Mouse (Mus musculus) right cerebral cortex, postnatal 10 days (tissue): Measurements from ENCODE around the gene Mapk14.

Experiments
- DNase-seq, 2 experiments: peaks; one replicate each; pipeline ENCODE4 v3.0.0; 2021; ENCODE audit warnings: low spot score in 2 of 2

Mapk14 gene

DNA sequence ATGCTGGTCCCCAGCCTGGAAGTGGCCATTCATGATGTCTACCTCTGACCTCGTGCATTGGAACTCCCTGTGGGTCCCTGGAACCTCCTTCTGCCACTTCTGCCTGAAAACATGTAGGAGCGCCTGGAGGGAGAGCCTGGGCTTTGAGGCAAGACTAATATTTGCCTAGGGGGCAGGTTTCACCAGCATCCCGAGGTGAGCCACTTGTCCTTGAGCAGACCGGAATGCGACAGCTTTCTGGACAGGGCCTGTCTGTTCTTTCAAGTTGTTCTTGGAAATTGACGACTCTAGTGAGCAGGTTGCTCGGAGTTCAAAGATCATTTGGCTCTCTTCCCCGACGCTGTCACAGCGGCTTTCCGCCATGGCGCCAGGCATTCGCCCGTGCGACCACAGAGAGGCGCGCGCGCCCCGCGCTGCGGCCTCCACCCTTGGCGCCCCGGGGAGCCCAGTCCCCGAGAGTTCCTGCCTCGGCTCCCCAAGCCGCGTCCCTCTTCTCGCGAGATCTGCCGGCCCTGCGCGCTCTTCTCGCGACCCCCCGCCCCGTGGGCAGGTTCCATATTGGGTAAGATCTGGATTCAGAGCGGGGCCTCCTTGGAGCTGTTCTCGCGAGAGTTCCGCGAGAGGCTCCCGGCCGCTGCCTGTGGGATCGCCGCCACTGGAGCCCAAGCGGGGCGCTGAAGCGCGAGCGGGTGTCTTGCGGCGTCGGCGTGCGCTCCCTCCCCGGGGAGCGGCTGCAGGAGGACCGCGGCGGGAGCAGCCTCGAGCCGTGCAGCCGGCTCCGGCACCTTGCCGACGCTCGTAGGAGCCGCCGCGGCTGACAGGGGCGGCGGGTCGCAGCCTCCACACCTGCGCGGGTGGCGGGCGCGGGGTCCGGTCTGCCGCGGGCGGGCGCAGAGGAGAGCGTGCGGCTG, at the start of gene Mapk14:
Gene Mapk14 (plus strand): TSS at position 554 of the 911 bp plus-strand sequence.
- DNase-seq, result peak; percentile 99 to 100

DNA sequence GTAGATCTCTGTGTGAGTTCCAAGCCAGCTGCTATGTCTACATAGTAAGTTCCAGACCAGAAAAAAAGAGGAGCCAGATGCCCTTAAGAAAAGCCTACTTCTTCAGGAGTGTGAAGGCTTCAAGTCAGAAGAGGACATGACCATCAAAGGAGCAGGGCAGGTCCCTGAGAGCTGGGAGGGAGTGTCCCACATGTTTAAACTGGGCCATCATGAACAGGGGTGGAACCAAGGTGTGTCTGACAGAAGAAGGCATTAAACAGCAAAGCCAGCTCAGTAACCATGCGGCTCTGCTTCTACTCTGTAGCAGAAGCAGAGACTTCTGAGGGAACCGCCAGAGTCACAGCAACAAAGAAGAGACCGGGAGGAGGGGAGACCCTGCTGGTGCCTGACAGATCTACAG, 47.4 kb upstream of the Mapk14 start:
- no peak for DNase-seq

DNA sequence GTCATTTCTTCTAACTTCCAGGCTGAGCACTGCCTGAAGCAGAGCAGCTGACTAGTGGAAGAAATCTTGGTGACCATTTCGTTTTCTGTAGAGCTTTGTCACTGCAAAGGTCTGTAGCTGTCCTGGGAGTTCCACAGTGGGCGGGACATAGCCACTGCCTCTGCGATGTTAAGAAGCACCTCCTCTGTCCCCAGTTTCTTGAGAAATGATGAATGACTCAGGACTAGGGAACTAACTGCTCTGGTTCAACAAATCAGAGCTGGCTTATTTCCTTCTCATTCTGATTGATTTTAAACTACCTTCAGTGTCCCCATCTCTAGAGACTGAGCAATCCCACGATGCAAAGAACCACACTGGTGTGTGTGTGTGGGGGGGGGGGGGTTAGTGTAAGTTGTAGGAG, 47.0 kb upstream of the Mapk14 start:
- no peak for DNase-seq

DNA sequence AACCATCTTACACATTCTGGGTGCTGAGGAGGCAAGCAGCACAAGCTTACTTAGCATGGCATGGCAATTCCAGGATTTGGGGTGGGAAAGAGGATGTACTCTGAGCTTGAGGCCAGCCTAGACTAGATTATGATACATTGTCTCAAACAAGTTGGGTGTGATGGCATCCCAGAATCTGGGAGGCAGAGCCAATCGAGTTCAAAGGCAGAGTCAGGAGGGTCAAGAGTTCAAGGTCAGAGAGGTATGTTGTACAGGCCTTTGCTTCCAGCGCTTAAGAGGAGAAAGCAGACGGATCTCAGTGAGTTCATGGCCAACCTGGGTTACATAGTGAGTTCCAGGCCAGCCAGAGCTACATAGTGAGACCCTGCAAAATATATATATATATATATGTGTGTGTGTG, 44.9 kb upstream of the Mapk14 start:
- no peak for DNase-seq

DNA sequence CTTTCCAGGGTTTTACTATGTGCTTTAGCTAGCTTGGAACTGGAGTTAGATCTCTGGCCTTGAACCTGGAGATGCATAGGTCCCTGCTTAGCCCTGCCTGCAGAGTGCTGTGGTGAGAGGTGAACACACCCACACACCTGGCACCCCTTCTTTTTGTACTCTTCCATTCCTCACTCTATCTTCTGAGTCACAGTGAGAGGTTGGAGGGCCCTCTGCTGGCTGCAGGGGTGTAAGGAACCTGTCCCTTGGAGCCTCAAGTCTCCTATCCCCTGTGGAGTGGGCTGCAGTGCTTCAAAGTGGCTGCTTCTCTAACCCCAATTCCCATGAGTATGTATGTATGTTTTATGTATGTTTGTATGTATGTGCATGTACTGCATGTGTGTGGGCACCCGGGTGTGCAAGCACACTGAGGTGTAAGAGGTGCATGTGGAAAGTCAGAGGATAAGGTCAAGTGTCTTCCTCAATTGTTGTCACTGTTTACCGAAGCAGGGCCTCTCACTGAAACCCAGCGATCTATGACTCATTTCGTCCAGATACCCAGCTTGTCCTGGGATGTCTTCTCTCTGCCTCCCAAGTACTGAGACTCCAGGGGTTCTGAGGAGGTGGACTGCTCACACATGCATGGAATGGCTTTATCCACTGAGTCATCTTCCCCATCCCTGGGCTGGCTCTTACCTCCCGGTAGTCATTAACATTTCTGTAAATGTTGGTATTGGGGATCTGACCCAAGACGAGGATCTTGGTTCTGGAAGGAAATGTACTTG, 42.3 kb upstream of the Mapk14 start:
- peak; percentile 53 to 67 for DNase-seq

DNA sequence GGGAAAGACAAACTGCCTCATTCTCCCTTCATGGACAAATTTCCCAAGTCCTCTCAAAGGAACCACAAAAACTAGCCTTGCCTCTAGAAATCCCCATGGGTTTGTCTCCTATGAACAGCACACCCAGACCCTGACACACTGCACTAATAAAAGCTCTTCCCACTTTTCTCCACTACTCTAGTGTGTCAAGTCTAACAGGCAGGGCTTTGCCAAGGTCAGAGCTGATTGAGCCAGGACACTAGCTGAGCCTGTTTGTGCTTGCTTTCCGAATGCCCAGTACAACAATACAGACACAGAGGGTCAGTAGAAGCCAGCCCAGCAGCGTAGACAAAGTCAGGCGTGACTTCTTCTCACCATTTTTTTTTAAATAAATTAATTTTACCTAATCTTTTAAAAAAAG, 40.9 kb upstream of the Mapk14 start:
- DNase-seq, result no peak

DNA sequence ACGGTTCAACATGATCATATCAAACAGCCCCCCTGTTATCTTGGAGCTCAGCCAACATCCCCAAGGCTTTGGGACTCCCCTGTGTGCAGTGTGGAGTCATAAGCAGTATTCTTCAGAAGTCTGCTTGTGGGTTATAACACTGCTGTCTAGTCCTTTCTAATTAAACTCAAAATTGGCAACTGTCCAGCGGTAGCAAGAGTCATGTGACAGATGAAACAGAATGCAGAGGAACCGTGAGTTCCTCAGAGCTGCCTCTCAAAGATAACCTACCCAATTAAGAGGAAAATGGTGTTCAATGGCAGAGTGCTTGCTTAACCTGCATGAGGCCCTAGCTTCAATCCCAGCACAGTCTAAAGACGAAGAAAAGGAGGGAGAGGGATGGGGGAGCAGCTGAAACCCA, 33.2 kb upstream of the Mapk14 start:
- DNase-seq, result peak in 1 of 2 experiments; percentile 42

DNA sequence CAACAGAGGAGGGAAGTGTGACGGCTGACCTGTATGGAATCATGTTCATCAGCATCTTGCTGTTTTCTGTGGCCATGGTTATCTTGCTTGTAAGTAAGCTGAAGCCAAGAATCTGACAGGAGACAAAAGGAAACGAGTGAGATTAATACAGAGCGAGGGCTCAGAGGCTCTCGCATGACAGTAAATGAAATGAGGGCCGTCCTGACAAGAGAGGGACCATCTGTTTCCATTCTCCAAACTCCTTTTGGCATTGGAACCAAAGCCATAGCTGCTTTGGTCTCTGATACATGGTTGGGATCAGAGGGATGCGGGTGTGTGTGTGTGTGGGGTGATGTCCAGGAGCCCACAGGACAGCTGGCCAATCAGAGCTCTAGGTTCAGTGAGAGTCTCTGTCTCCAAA, 31.6 kb upstream of the Mapk14 start:
- DNase-seq, result no peak

DNA sequence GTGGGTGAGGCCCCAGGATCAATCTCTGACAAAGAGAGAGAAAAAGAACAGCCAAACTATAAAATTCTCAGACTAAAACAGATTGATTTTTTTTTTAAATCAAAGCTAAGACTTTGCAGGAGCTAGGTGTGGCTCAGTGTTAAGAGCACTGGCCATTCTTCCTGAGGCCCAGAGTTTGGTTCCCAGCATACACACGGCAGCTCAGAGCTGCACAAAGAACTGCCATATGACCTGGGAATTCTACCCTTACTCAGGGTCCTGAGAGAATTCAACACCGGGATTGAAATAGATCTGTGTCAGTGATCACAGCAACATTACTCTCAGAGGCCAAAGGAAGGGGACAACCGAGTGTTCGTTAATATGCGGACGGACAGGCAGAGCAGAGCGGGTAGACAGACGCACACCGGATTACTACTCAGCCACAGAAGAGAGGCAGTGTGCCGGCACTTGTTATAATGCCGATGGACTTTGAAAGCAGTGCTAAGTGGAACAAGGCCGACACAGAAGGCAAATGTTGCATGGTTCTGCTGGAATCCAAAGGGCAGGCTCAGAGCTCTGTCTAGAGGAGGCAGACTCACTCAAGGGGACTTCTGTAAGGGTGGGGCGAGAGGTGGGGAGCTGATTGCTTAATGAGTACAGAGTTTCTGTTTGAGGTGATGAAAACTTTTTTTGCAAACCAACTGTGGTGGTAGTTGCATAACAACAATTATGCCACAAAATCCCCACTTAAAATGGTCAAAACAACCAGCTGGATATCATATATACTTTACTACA, 8.6 kb upstream of the Mapk14 start:
- DNase-seq, result no peak

DNA sequence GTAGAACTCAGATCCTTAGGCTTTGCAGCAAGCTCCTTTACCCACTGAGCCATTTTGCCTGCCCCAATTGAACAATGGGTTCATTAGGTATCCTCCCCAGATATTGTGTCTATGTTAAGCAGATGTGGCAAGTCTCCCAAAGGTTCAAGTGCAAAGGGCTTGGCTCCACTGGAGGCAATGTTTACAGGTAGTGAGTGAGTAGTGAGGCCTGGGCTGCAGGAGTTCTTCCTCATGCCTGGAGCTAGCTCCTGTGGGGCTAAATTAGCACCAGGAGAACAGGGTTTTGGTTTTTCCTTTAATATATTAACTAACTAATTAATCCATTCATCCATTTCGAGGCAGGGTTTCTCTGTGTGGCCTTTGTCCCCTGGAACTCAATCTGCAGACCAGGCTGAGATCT, 7.5 kb upstream of the Mapk14 start:
- no peak for DNase-seq

DNA sequence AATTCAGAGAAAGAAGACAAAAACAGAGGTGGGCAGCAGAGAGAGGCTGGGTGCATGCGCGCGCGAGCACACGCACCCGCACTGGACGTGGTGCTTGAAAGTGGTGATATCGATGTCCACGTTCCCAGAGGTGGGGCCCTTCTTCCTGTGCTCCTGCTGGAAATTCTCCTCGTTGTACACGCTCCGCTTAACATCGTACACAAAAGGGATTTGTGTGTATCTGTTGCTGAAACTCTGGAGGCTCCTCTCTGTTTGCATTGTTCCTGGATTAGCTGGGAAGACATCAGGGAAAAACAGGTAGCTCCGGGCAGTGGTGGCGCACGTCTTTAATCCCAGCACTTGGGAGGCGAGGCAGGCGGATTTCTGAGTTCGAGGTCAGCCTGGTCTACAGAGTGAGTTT, 6.5 kb upstream of the Mapk14 start:
- DNase-seq, result no peak

DNA sequence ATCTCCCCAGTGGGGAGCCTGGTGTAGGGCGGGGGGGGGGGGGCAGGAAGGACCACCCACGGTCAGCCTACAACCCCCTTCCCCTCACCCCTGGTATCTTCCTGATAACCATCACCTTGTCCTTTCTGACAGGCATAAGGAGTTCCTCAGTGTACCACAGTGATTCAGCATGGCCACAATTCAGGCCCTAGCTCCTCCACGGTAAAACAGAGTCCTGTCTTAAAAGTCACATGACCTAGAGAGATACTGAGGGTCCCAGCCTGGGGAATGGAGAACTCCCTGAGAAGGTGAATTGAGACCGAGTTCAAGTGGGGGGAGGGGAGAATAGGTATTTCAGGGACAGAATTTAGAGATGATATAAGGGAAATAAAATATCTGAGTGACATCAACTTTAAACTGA, 3.8 kb upstream of the Mapk14 start:
- DNase-seq, result no peak

DNA sequence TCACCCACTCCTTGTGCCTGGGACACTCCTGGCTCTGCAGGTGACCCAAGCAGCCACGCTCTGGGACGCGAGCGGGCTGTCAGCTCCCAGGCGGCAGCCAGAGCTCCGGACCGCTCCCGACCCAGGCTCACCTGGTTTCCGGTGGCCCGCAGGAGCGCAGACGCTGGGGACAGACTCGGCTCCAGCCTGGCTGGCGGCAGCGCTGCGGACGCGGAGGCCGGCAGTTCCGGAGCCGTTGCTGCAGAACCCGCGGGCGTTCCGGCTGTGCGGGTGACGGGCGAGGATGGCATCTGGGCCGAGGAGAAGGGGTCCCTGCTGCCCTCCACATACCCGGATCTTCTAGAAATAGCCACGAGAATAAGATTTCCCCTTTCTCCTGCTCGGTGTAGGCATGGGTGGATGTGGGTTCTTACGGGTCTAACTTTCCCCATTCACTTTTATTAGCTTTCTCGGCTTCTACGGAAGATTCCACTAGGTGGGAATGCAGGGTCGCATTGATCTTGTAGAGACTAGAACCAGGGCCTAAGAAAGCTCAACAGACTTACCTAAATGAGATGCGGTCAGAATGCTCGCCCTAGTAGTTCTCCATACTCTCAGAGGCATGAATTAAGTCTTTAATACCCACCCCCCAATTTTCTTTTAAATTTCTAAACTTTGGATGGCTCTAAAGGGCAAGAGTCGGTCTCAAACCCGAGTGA, 1.4 kb upstream of the Mapk14 start, which contains the start of gene Slc26a8:
Gene Slc26a8 (minus strand): TSS at position 648 of the 698 bp plus-strand sequence.
- DNase-seq, result peak in 1 of 2 experiments; percentile 52

DNA sequence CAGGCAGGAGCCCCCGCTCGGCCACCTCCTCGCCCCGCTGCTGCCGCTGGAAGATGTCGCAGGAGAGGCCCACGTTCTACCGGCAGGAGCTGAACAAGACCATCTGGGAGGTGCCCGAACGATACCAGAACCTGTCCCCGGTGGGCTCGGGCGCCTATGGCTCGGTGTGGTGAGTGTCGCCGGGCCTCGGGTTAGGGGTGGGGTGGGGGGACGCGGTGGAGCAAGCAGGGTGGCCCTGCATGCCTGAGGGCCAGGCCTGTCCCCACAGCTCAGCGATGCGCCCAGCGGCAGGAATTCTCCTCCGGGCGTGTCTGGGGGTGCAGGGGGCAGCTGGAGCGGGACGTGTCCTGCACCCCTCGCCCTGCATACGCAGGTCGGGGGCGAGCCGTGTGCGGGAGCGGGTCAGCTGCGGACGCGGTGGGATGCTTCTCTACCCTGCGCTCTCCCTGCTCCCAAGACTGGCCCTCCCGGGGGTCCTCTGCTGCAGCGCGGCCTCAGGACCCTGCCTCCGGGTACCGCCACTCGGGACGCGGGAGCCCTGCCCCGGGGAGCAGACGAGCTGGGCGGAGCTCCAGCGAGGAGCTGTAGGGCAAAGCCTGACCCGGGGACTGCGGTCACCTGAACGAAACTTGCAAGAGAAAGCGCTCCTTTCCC, 685 bp downstream of the Mapk14 start:
- peak in 1 of 2 experiments; percentile 60 for DNase-seq

DNA sequence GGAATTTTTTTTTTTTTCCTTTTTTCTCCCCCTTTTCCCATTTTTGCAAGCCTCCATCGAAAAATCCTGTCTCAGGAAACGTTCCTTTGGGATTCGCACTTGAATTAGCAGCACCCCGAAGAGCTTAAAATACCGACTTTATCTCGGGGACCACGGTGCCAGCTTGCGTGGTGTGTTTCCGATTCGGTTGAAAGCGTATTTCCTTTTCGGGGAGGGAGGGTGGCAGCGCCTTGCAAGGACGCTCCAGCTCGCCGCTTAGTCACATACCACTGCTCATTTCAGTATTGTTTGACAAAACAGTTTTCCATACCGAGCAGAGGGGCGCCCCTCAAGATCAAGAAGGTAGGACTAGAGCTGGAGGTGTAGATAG, 1.2 kb downstream of the Mapk14 start:
- DNase-seq, result peak; percentile 67 to 70

DNA sequence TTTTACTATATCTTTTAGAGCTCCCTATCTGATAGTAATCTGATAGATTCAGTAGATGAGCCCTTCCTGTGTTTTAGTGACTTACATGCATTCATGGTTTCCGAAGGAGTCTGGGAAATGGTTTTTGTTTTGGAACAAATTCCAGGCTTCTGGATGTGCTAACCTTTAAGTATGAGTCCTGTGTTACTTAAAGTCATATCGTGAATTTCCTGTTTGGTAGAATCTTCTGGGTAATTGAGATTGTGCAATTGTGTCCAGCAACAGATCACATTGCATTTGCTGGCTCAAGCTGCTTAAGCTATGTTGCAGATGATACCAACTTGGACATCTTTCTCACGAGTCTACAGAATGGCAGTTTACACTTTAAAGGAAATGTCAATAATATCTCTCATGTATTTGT, 2.0 kb downstream of the Mapk14 start:
- no peak for DNase-seq

DNA sequence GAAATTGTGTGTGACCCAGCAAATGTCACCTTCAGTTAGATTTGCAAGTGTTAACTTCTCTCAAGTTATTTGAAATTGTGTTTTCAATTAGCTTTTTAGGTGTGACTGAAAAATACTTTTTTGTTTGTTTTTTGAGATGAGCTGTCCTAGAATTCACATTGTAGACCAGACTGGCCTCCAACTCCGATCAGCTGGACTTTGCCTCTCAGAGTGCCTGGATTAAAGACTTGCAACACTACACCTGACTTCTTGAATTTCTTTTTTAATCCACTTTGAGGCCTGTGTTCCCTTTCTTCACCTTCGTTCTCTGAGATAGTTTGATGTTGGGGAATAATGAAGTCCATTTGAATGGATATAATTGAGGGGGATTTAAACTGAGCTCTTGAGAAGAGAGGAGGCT, 2.9 kb downstream of the Mapk14 start:
- DNase-seq, result no peak

DNA sequence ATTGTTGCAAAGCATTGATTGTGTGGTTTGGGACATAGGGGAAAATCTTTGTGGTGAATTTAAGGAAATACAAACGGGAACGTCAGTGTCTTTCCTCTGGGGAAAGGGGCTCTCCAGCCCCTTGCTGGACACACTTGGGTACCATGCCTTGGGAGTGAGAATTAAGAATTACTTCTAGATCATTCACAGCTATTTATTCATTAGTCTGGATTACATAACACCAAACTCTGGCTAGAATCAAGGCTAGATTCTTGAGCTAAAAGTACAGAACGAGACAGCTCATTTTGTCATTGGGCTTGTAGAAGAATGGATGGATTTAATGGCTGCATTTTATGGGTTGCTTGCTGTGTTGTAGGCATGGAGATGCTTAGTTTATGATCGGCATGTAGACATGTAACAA, 3.7 kb downstream of the Mapk14 start:
- DNase-seq, result no peak

DNA sequence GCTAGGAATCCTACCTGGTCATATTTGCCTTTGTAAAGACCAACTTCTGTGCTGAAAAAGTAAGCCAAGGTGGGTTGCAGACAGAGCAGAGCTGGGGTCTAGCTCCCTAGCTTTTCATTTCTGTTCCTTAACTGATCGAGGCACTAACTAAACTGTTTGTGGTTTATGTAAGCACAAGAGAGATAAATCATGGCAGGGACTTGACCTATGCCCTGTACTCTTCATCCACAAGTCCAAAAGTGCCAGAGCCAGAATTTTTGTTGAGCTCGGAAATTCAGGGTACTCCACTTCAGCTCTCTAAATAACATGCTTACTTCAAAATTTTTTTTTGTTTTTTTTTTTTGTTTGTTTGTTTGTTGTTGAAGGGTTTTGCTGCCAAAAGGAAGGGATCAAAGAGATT, 5.5 kb downstream of the Mapk14 start:
- no peak for DNase-seq

DNA sequence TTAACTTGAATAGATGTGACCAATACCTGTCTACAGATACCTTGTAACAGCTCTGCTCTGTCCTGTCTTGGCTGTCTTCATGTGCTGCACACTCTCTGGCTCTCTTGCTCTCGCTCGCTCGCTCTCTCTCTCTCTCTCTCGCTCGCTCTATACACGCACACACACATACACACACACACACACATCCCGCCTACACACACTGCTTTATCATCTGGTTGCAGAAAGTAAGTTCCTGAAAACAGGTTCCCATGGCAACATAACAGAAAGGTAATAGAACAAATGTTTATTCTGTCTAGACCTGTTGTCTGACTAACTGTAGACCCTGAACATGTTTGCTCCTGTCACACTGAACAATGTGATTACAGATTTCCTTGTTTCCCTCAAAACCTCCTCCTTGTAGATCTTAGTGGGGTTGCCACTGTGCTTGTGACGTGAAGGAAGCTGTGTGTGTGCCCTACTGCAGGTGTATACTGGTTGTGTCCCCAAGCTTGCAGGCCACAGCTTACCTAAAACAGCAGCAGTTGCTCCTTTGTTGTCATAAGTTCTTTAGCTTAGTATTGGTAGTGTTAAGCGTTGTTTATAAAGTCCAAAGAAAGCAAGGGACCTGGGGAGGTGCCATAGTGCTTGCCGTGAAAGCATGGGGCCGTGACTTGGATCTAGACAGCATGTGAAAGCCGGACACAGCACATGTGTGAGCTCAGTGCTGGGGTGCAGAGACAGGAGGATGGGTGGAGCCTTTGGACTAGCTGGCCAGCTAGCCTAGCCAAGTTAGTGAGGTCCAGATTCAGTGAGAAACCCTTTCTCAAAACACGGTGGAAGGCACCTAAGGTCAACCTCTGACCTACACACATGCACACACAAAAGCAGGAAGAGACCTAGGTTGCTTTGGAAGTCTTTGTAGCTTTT, 6.4 kb downstream of the Mapk14 start:
- peak; percentile 59 to 64 for DNase-seq
